9 mouse cellular contexts compared by ENCODE assay signal in genomic region chr4:96591791-96592150, GRCm38 (mm10). TPM values are rescaled to one million over a fixed set of nuclear protein-coding genes. Genes with fewer than 3 reads are reported as not detected.
DNase-seq lines count a peak whose midpoint lies in the region; ATAC-seq and TF ChIP-seq lines count a peak whose summit lies in the region.
"Had no signal": no experiment of that assay in that cellular context is flagged by ENCODE, and none has a peak within 500 bp of the region (broad histone marks: within the 10 kb centered on the region; RNA-seq: fewer than 3 reads in every experiment).

No protein-coding gene starts in this region.

- 30% methylated on average over 4 of the region's 4 CpGs for WGBS in heart, embryonic 10.5 days
- 40% methylated on average over 4 of the region's 4 CpGs for WGBS in embryonic facial prominence, embryonic 10.5 days
- WGBS in heart, embryonic 15.5 days = 18% methylated on average over 4 of the region's 4 CpGs
- WGBS in kidney, postnatal 0 days = 34% methylated on average over 4 of the region's 4 CpGs
- 31% methylated on average over 4 of the region's 4 CpGs for WGBS in liver, embryonic 12.5 days (ENCODE audit: insufficient replicate concordance)
- WGBS in neural tube, embryonic 14.5 days = 33% methylated on average over 4 of the region's 4 CpGs

- DNase-seq in heart, embryonic 10.5 days (ENCODE audit: low spot score) = no peak
- no peak for DNase-seq in heart, adult 8-10 months (ENCODE audit: low spot score)
- DNase-seq in embryonic facial prominence, embryonic 10.5 days (ENCODE audit: low spot score) = no peak
- no peak for DNase-seq in kidney, postnatal 0 days (ENCODE audit: low spot score)
- no peak for DNase-seq in yolk sac, embryonic 10.5 days (ENCODE audit: low spot score)

- no peaks in the 10 kb centered on the region for H3K4me1 ChIP-seq in heart, embryonic 10.5 days
- H3K4me1 ChIP-seq in embryonic facial prominence, embryonic 10.5 days = peaks cover 10% of the 10 kb centered on the region
- H3K4me1 ChIP-seq in heart, embryonic 15.5 days (replicated peaks) = peaks cover 9% of the 10 kb centered on the region; the same call in 1 of the 2 replicates
- H3K4me1 ChIP-seq in kidney, postnatal 0 days (replicated peaks; ENCODE audit: insufficient read depth, low read length) = 0 out of 2 replicates have a peak, but pooled peaks cover 4% of the 10 kb centered on the region
- H3K4me1 ChIP-seq in liver, embryonic 12.5 days = no peaks in the 10 kb centered on the region
- H3K4me1 ChIP-seq in neural tube, embryonic 14.5 days (ENCODE audit: control insufficient read depth, insufficient read depth, low read length) = no peaks in the 10 kb centered on the region

- H3K27ac ChIP-seq in heart, embryonic 10.5 days = no peak overlapping the region; the same call in 1 of the 2 replicates
- H3K27ac ChIP-seq in embryonic facial prominence, embryonic 10.5 days (replicated peaks) = no peak overlapping the region
- peak overlapping the region; percentile 56; the same call in 1 of the 2 replicates for H3K27ac ChIP-seq in heart, embryonic 15.5 days
- H3K27ac ChIP-seq in kidney, postnatal 0 days = peak overlapping the region; percentile 80; the same call in 1 of the 2 replicates
- H3K27ac ChIP-seq in liver, embryonic 12.5 days = no peak overlapping the region
- peak overlapping the region; percentile 44; the same call in 1 of the 2 replicates for H3K27ac ChIP-seq in neural tube, embryonic 14.5 days (ENCODE audit: low read depth, low read length)

- no peaks in the 10 kb centered on the region for H3K9me3 ChIP-seq in heart, embryonic 10.5 days
- no peaks in the 10 kb centered on the region for H3K9me3 ChIP-seq in embryonic facial prominence, embryonic 10.5 days
- no peaks in the 10 kb centered on the region for H3K9me3 ChIP-seq in heart, embryonic 15.5 days (replicated peaks)
- H3K9me3 ChIP-seq in kidney, postnatal 0 days (replicated peaks; ENCODE audit: low read length) = no peaks in the 10 kb centered on the region
- H3K9me3 ChIP-seq in liver, embryonic 12.5 days (replicated peaks) = no peaks in the 10 kb centered on the region
- no peaks in the 10 kb centered on the region for H3K9me3 ChIP-seq in neural tube, embryonic 14.5 days (ENCODE audit: control insufficient read depth, low read length)

- peak overlapping the region; percentile 71 for H3K4me2 ChIP-seq in heart, embryonic 15.5 days
- peak overlapping the region; percentile 78 for H3K4me2 ChIP-seq in kidney, postnatal 0 days (ENCODE audit: low read length)
- H3K4me2 ChIP-seq in liver, embryonic 12.5 days = peak overlapping the region; percentile 49
- H3K4me2 ChIP-seq in neural tube, embryonic 14.5 days (ENCODE audit: low read depth, low read length) = peak overlapping the region; percentile 55

- TF ChIP-seq CTCF in kidney, postnatal 0 days (IDR thresholded peaks at IDR 0.05; ENCODE audit: low read depth) = peak; percentile 42; the same call in 1 of the 2 replicates

- H3K27me3 ChIP-seq in heart, embryonic 10.5 days (ENCODE audit: insufficient read depth, poor library complexity, severe bottlenecking) = no peaks in the 10 kb centered on the region
- no peaks in the 10 kb centered on the region for H3K27me3 ChIP-seq in embryonic facial prominence, embryonic 10.5 days (replicated peaks; ENCODE audit: low read depth, poor library complexity, severe bottlenecking)
- no peaks in the 10 kb centered on the region for H3K27me3 ChIP-seq in heart, embryonic 15.5 days
- no peaks in the 10 kb centered on the region for H3K27me3 ChIP-seq in kidney, postnatal 0 days (ENCODE audit: insufficient read depth, low read length)
- no peaks in the 10 kb centered on the region for H3K27me3 ChIP-seq in liver, embryonic 12.5 days (replicated peaks)
- no peaks in the 10 kb centered on the region for H3K27me3 ChIP-seq in neural tube, embryonic 14.5 days (ENCODE audit: control insufficient read depth, insufficient read depth, low read length)

- H3K36me3 ChIP-seq in heart, embryonic 10.5 days = no peaks in the 10 kb centered on the region
- H3K36me3 ChIP-seq in embryonic facial prominence, embryonic 10.5 days (replicated peaks) = no peaks in the 10 kb centered on the region
- no peaks in the 10 kb centered on the region for H3K36me3 ChIP-seq in heart, embryonic 15.5 days
- no peaks in the 10 kb centered on the region for H3K36me3 ChIP-seq in kidney, postnatal 0 days (ENCODE audit: insufficient read depth, low read length)
- H3K36me3 ChIP-seq in liver, embryonic 12.5 days = no peaks in the 10 kb centered on the region
- H3K36me3 ChIP-seq in neural tube, embryonic 14.5 days (ENCODE audit: control insufficient read depth, insufficient read depth, low read length) = no peaks in the 10 kb centered on the region

- ATAC-seq in heart, embryonic 15.5 days (replicated peaks; ENCODE audit: insufficient number of reproducible peaks, insufficient read depth, low FRiP score, low read depth) = peak; percentile 64; the same call in 1 of the 2 replicates
- ATAC-seq in kidney, postnatal 0 days (replicated peaks; ENCODE audit: low FRiP score, low read depth) = peak; percentile 71
- no peak for ATAC-seq in liver, embryonic 12.5 days
- peak; percentile 80 for ATAC-seq in neural tube, embryonic 14.5 days (ENCODE audit: low read depth)

- H3K4me3 ChIP-seq in heart, embryonic 10.5 days = peak overlapping the region; percentile 53
- H3K4me3 ChIP-seq in embryonic facial prominence, embryonic 10.5 days = peak overlapping the region; percentile 55
- H3K4me3 ChIP-seq in heart, embryonic 15.5 days = peak overlapping the region; percentile 52
- peak overlapping the region; percentile 45 for H3K4me3 ChIP-seq in kidney, postnatal 0 days (replicated peaks; ENCODE audit: low read depth, low read length)
- peak overlapping the region; percentile 22; the same call in 1 of the 2 replicates for H3K4me3 ChIP-seq in liver, embryonic 12.5 days
- H3K4me3 ChIP-seq in neural tube, embryonic 14.5 days (ENCODE audit: low read depth, low read length) = no peak overlapping the region; the same call in 1 of the 2 replicates

- no peak overlapping the region for H3K9ac ChIP-seq in heart, embryonic 15.5 days
- H3K9ac ChIP-seq in kidney, postnatal 0 days (ENCODE audit: low read depth, low read length) = peak overlapping the region; percentile 65; the same call in 1 of the 2 replicates
- H3K9ac ChIP-seq in liver, embryonic 12.5 days = no peak overlapping the region
- H3K9ac ChIP-seq in neural tube, embryonic 14.5 days (replicated peaks; ENCODE audit: low read depth, low read length) = no peak overlapping the region

RNA-seq across cellular contexts. Expression of gene Cyp2j9, which starts 0.4 kb away (rescaled TPM):
- polyA plus RNA-seq in heart, embryonic 10.5 days (2016; fragmentation: Nextera tagmentation; extraction: Ambion mirVana) = 0.30 and 0.65 TPM in 2 replicates
- 1 to 10 TPM; 1.3 to 1.8 (median 1.5) TPM for total RNA-seq in heart, adult 8-10 months (2022)
- polyA plus RNA-seq in embryonic facial prominence, embryonic 10.5 days (2016; fragmentation: Nextera tagmentation; extraction: Ambion mirVana) = 0.72 and 1.0 TPM in 2 replicates
- 0.87 and 1.4 TPM in 2 replicates for polyA plus RNA-seq in heart, embryonic 15.5 days (2015; fragmentation: Nextera tagmentation; extraction: Ambion mirVana)
- 8.9 and 10.1 TPM in 2 replicates for polyA plus RNA-seq in kidney, postnatal 0 days (2015; fragmentation: Nextera tagmentation; extraction: Ambion mirVana)
- 0.12 and 0.18 TPM in 2 replicates for polyA plus RNA-seq in liver, embryonic 12.5 days (2016; fragmentation: Nextera tagmentation; extraction: Ambion mirVana)
- 7.1 and 8.2 TPM in 2 replicates for polyA plus RNA-seq in neural tube, embryonic 14.5 days (2014; fragmentation: Nextera tagmentation; extraction: Ambion mirVana)
- polyA plus RNA-seq: C2C12 had no signal

RNA-seq across cellular contexts. Expression of gene Cyp2j6, which starts 38.3 kb away (rescaled TPM):
- polyA plus RNA-seq in heart, embryonic 10.5 days (2016; fragmentation: Nextera tagmentation; extraction: Ambion mirVana) = 4.0 and 4.3 TPM in 2 replicates
- 1 to 10 TPM; 2.4 to 3.9 (median 3.1) TPM for total RNA-seq in heart, adult 8-10 months (2022)
- 4.4 and 5.2 TPM in 2 replicates for polyA plus RNA-seq in embryonic facial prominence, embryonic 10.5 days (2016; fragmentation: Nextera tagmentation; extraction: Ambion mirVana)
- polyA plus RNA-seq in heart, embryonic 15.5 days (2015; fragmentation: Nextera tagmentation; extraction: Ambion mirVana) = 4.4 and 5.1 TPM in 2 replicates
- polyA plus RNA-seq in kidney, postnatal 0 days (2015; fragmentation: Nextera tagmentation; extraction: Ambion mirVana) = 32.5 and 33.4 TPM in 2 replicates
- 1.4 TPM in 2 replicates for polyA plus RNA-seq in liver, embryonic 12.5 days (2016; fragmentation: Nextera tagmentation; extraction: Ambion mirVana)
- polyA plus RNA-seq in neural tube, embryonic 14.5 days (2014; fragmentation: Nextera tagmentation; extraction: Ambion mirVana) = 4.4 and 5.4 TPM in 2 replicates

Comparison
In these comparisons a context has a peak if more than half of its experiments do, and no peak if none do; other contexts are left out.
1. H3K27ac ChIP-seq: peak in heart, embryonic 15.5 days (single experiment), kidney, postnatal 0 days (single experiment) and neural tube, embryonic 14.5 days (single experiment); none in heart, embryonic 10.5 days (single experiment), embryonic facial prominence, embryonic 10.5 days (single experiment) and liver, embryonic 12.5 days (single experiment).
2. Peak in every context shown above with its lines, with median percentiles within 50 percentile points of each other: H3K4me2 ChIP-seq.